Mouse (Mus musculus) T-helper 2 cell (primary cell): ENCODE measurements at regions not wholly inside any gene's neighbourhood (a gene's known extent, or its start where the extent isn't known, plus 50 kb on each side); places are given as distances from the start of the nearest gene placed in this dataset.

Source experiments
- in situ Hi-C: fragments of 300-600 bp; cut with MboI, MseI; formaldehyde crosslinking; loops from one replicate; pipeline ENCODE4 v1.15.1; 2025; ENCODE audit warnings: high pct_unique_total_duplicates

DNA sequence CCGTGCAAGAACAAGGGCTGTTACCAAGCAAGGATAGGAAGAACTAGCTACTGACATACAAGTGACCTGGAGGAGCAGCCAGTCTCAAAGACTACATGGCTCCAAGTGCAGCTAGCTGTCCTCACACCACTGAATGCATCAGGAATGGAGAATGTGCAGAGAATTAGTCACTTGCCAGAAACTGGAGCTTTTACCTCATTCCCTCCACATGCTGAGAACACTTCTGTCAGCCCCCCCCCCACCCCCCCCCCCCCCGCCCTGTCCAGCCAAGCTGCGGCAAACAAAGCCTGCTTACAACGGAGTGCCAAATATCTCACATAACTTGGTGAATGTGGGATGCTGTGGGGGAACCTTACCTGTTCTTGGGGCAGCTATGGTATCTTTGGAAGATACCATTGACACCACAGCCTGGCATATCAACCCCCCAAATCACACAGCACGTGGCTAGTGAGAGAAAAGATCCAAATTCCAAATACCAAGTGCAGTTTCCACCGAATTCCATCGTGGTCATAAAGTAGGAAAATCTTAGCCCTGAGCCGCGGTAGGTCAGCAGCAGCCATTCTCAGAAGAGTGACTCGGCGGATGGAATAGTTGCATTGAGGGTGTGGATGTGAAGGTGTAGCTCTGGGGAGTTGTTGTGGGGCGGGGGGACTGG lies 126.3 kb downstream of the Gadd45g start:
- in situ Hi-C loops = no loop called here

GRCm38 (mm10) chr13:51973461-51973860 lies 127.0 kb downstream of the Gadd45g start:
- in situ Hi-C loops = no loop called here

DNA sequence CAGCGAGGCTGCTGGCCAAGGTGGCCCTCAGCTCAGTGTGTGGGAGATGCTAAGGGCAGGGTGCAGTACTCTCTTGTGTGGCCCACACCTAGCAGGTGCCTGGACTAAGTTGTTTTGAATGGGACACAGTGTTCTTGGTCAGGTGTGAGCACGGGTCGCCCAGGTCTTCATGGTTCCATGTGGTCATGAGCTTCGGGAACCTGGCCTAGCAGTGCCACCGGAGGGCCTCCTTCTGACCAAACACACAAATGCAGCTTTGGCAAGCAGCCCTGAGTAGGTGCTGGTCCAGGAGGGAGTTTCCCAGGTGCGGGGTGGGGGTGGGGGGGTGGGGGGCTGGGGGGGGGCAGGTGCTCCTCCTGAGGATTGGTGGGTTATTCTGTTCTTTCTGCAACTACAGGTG lies 127.6 kb downstream of the Gadd45g start:
- in situ Hi-C loops = no loop called here

- in situ Hi-C loops = no loop called here
Observed at GRCm38 (mm10) chr13:51975330-51975729, 128.9 kb downstream of the Gadd45g start.

GRCm38 (mm10) chr13:51975801-51976601 lies 129.5 kb downstream of the Gadd45g start:
- in situ Hi-C loops = no loop called here

GRCm38 (mm10) chr13:51976620-51977214 lies 130.2 kb downstream of the Gadd45g start:
- in situ Hi-C loops = no loop called here

GRCm38 (mm10) chr13:51979301-51979977 lies 133.0 kb downstream of the Gadd45g start:
- in situ Hi-C loops = no loop called here

GRCm38 (mm10) chr13:51980344-51980743 lies 133.9 kb downstream of the Gadd45g start:
- in situ Hi-C loops = no loop called here

DNA sequence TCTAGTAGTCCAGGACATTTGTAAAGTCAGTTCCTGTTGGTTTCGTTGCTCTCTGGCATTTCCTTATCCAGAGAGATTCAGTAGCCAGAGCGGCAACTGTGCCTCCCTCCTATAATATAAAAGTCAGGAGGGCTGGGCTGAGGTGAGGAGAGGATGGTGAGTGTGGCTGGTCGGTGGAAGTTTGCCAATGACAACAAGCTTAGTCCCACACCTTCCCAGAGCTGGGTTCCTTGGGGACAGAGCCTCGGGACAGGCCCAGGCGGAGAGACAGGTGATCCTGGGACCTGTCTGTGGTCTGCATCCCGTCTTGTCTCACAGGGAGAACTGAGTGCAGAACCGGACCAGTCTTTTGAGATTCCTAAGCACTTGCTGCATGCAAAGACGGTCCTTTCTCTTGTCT lies 136.5 kb downstream of the Gadd45g start:
- in situ Hi-C loops = no loop called here

DNA sequence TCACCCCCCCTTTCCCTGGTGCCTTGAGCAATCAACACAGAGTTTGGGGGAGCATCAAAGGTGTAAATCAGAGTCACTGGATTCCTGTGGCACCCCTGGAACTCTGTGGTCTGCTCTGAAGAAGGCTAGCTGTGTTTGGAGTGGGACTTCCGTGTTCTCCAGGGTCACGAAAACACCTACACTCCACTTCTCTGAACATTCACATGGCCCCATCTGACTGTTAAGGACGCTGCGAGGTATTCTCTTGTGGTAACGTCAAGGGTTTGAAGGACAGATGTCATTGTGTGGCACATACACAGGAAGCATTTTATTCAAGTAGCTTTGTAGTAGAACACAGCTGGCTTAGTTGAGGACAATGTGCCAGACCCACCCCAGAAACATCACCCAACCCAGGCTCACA lies 137.1 kb downstream of the Gadd45g start:
- in situ Hi-C loops = no loop called here

DNA sequence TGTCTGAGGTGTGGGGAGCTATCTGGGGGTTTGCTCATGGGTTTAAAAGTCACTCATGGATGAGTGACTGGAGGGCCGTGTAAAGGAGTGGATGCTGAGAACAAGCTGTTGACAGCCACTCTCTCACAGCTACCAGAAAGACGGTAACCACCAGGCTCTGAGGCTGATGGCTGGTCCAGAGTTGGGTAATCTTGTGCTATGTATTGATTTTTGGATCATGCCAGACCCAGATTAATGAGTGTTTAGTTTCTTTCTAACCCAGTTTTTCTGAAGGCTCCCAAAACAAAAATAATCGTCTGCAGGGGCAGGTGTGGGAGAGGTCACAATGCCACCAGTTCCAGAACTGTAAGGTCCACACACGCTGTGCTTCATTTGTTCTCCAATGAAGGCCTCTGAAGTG lies 144.9 kb downstream of the Gadd45g start:
- in situ Hi-C loops = no loop called here

DNA sequence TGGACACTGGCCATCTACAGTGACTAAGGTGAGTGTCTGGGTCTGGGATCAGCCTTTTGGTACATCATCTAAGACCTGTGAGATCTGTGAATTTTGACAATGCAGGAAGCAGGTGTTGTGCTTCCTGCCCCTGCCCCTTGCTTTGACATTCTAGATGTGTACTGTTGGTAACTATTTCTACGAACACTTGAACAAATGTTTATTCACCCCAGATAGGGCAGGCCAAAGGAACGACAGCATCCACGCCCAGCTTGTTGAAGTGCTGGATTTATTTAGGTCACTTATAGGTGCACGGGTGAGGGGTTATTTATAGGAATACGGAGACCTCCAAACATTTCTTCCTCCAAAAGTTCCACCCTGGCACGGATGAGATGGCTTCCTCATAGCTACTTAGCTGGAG lies 146.4 kb downstream of the Gadd45g start:
- in situ Hi-C loops = no loop called here

- in situ Hi-C loops = no loop called here
Observed at GRCm38 (mm10) chr13:51996163-51996562, 149.7 kb downstream of the Gadd45g start.

DNA sequence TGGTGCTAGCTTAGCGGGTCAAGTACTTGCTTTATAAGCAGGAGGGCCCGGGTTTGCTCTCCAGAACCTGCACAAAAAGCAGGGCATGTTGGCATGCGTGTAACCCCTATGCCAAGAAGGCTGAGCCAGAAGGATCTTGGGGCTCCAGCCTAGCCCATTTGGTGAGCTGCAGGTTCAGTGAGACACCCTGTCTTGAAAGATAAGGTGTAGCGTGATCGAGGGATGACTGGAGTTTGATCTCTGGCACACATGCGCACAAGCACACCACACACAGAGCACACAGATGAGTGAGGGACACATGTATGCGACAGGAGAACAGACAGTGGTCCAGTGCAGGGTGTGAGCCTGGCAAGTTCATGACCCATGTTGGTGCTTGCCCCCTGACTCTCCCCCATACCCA lies 152.1 kb downstream of the Gadd45g start:
- in situ Hi-C loops = no loop called here

GRCm38 (mm10) chr13:52001811-52002210 lies 155.3 kb downstream of the Gadd45g start:
- in situ Hi-C loops = loop anchor here (5.0 kb wide), 1 partner anchor 40 kb away; no protein-coding TSS in a partner anchor

DNA sequence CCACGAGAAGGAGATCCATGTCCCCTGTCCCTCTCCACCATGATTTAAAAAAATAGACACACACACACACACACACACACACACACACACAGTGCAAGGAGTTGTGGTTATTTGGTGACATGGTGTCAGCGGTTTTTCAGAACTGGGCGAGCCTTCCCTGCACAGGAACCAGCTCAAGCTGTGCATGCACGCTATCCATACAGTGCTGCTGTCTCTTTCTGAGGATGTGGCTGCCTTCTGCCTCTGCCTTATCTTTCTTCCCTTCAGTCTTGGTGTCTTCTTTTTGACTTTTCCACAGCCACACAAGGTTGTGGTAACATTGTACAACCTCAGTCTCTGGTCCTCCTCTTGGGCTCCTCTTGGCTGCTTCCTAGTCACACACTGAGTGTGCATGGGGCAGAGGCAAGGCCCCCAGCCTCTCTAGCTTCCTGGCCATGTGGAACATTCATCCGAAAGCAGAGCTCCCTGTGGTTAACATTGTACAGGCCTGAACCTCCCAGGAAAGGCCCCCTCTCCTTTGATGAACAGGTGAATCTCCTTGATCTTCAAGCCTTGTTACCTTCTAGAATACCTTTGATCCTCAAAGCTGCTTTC lies 157.6 kb downstream of the Gadd45g start:
- in situ Hi-C loops = loop anchor here (5.0 kb wide), 1 partner anchor 42 kb away; no protein-coding TSS in a partner anchor

- in situ Hi-C loops = no loop called here
Observed at GRCm38 (mm10) chr13:52007585-52008395, 161.3 kb downstream of the Gadd45g start.

DNA sequence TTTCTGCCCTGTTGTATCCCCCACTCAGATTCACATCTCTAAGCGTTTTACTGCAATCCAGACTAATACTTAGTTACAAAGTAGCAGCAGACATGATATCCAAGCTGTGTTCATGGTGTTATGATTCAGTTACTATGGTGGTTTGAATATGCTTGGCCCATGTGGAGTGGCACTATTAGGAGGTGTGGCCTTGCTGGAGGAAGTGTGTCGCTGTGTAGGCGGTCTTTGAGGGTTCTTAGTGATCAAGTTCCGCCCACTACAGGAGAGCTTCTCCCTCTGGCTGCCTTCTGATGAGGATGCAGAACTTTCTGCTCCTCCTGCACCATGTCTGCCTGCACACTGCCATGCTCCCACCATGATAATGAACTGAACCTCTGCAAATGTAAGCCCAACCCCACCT lies 162.8 kb downstream of the Gadd45g start:
- in situ Hi-C loops = no loop called here

DNA sequence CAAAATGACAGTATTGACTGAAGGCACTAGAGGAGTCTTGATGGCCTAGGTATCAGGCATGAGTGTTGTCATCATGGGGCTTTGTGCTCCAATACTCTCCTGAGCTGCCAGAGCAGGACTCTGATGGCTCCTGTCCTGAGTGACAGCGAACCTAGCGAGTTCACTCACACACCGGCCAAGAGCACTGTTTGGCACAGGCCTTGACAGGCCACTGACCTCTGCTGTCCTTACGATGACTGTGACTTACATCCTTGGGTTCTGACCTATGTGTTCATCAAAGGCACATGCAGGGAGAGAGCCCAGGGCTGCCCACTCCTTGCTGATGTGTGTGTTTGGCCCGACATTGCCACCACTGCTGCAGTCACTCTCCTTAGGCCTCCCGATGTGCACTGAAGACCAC lies 163.3 kb downstream of the Gadd45g start:
- in situ Hi-C loops = no loop called here

DNA sequence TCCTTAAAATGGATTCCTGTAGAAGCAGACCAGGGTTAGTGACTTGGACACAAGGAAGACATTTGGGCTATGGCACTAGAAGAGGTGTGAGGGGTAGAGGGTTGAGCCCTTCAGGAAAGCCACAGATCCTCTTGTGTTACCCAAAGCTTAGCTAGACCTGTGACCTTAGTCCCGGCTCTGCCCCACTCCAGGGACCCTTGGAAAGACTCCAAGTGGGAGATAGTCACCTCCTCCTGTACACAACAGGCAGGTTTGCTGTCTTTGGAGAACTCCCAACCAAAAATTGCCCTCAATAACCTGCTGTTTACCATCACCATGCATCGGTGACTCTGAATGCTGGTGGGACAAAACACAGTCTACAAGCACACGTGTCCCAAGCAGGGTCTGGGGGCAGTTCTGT lies 164.5 kb downstream of the Gadd45g start:
- in situ Hi-C loops = no loop called here

DNA sequence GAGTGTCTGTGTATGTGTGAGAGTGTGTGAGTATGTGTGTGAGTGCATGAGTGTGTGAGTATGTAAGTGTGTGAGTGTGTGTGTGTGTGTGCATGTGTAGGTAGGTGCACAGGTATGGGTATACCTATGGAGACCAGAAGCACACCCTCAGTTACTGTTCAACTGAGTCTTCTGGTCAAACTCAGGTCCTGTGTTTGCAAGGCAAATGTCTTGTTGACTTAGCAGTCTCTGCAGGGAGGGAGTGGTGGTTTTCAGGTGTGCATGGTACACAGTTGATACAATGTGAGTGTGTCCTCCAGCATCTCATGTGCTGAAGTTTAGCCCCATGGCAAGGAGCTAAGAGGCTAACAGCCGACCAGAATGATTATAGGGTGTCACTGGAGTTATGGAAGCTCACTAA lies 166.7 kb downstream of the Gadd45g start:
- in situ Hi-C loops = no loop called here
